Mouse (Mus musculus) midbrain, embryonic 16.5 days (tissue): Measurements from ENCODE around the gene Fam3c. TPM values are rescaled to one million over a fixed set of nuclear protein-coding genes. Genes with fewer than 3 reads are reported as not detected.

Source experiments
- ATAC-seq: fragments of 200-750 bp; cut with Nextera tagmentation; 2 replicates; pipeline ENCODE4 v1.8.0; 2017; ENCODE audit warnings: moderate TSS enrichment
- H3K27ac ChIP-seq: fragments of 300-500 bp; sonication (generic); 2 replicates; pipeline ENCODE4 v1.5.1; 2014; ENCODE audit warnings: mild to moderate bottlenecking, low read length, mixed read lengths
- H3K27me3 ChIP-seq: fragments of 300-500 bp; sonication (generic); 2 replicates; pipeline ENCODE4 v1.6.1; 2014; ENCODE audit warnings: low read depth, low read length, mixed read lengths; ENCODE audit not compliant: control insufficient read depth, insufficient read depth
- H3K36me3 ChIP-seq: fragments of 300-500 bp; sonication (generic); 2 replicates; pipeline ENCODE4 v1.6.1; 2014; ENCODE audit warnings: mild to moderate bottlenecking, low read length, moderate library complexity, mixed read lengths; ENCODE audit not compliant: control insufficient read depth, insufficient read depth
- H3K4me1 ChIP-seq: fragments of 300-500 bp; sonication (generic); 2 replicates; pipeline ENCODE4 v1.6.1; 2014; ENCODE audit warnings: mild to moderate bottlenecking, low read length, mixed read lengths; ENCODE audit not compliant: control insufficient read depth, insufficient read depth
- H3K4me2 ChIP-seq: fragments of 300-500 bp; sonication (generic); 2 replicates; pipeline ENCODE4 v1.6.1; 2014; ENCODE audit warnings: mild to moderate bottlenecking, low read length, mixed read lengths
- H3K4me3 ChIP-seq: fragments of 300-500 bp; sonication (generic); 2 replicates; pipeline ENCODE4 v1.5.1; 2014; ENCODE audit warnings: low read depth, mild to moderate bottlenecking, low read length, moderate library complexity, mixed read lengths
- H3K9ac ChIP-seq: fragments of 300-500 bp; sonication (generic); 2 replicates; pipeline ENCODE4 v1.6.1; 2014; ENCODE audit warnings: low read depth, low read length, mixed read lengths
- H3K9me3 ChIP-seq: fragments of 300-500 bp; sonication (generic); replicated peaks from 2 replicates; pipeline ENCODE4 v1.6.1; 2014; ENCODE audit warnings: mild to moderate bottlenecking, low read length, mixed read lengths; ENCODE audit not compliant: control insufficient read depth, poor library complexity, severe bottlenecking
- WGBS: fragments of 180-500 bp; shearing (Covaris S2); extraction: QIAGEN DNeasy Blood & Tissue Kit; methylation state at CpG from one replicate; pipeline ENCODE4 v1.1.7; 2014; 5-methylcytosine and 5-hydroxymethylcytosine counted together
- polyA plus RNA-seq: library from polyadenylated mRNA; unstranded; fragments of >200 nt; fragmentation: Nextera tagmentation; extraction: Ambion mirVana; gene quantifications from 2 replicates; pipeline ENCODE4 v1.2.1, GENCODE M21; 2015

Gene Fam3c
- polyA plus RNA-seq, 1 experiment from 2014 or later = 105 TPM

DNA sequence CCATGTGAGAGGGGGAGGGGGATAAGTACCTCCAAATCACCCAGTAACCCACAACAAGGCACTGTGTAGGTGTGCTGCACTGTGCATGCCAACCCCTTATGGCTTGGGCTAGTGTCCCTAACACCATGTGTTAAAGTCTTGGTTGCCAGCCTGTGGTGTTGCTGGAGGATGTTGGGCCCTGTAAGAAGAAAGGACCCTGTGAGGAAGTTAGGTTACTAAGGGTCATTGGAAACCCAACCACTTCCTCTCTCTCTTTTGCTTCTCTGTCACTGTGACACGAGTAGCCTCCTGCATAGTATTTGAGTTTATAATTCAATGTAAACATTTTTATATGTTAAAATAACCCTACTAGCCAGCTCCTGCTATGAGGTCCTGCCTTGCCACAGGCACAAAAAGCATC, 3.0 kb upstream of the Fam3c start:
- Histone ChIP-seq H3K27ac (no peak overlapping the region), H3K4me3 (no peak overlapping the region), H3K9me3 (no peaks in the 10 kb centered on the region), H3K4me1 (peaks cover 10% of the 10 kb centered on the region), H3K36me3 (no peaks in the 10 kb centered on the region), H3K27me3 (no peaks in the 10 kb centered on the region), H3K9ac (no peak overlapping the region), H3K4me2 (no peak overlapping the region)
- ATAC-seq = no peak
- 83% methylated on average over 1 of the region's 1 CpGs for WGBS

DNA sequence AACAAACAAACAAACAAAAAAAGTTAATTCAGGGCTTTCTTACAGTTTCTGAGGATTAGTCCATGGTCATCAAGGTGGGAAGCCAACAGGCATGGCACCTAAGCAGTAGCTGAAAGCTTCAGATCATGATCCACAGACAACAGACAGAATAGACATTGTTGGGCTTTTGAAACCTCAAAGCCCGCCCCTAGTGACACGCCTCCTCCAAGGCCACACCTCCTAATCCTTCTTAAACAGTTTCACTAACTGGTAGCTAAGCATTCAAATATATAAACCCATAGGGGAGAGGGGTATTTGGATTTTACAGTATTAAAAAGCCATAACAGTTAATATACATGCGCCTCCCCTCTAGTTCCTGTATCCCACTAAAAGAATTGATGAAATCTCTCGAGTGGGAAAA, 1.3 kb upstream of the Fam3c start:
- Histone ChIP-seq H3K27me3 (no peaks in the 10 kb centered on the region), H3K4me1 (peaks cover 10% of the 10 kb centered on the region), H3K9me3 (no peaks in the 10 kb centered on the region), H3K36me3 (no peaks in the 10 kb centered on the region), H3K4me3 (no peak overlapping the region), H3K27ac (no peak overlapping the region), H3K9ac (no peak overlapping the region), H3K4me2 (no peak overlapping the region)
- WGBS = 96% methylated on average over 4 of the region's 4 CpGs
- no peak for ATAC-seq

- Histone ChIP-seq H3K9me3 (no peaks in the 10 kb centered on the region), H3K27ac (peak overlapping the region; percentile 82), H3K9ac (peak overlapping the region; percentile 95), H3K27me3 (no peaks in the 10 kb centered on the region), H3K4me3 (peak overlapping the region; percentile 86), H3K4me1 (peaks cover 10% of the 10 kb centered on the region), H3K4me2 (peak overlapping the region; percentile 57), H3K36me3 (no peaks in the 10 kb centered on the region)
- WGBS = 3% methylated on average over 50 of the region's 62 CpGs
- peak; percentile 93 for ATAC-seq
Observed at GRCm38 (mm10) chr6:22355396-22356085, 502 bp downstream of the Fam3c start.

GRCm38 (mm10) chr6:22354675-22355074, 1.4 kb downstream of the Fam3c start:
- Histone ChIP-seq H3K9ac (no peak overlapping the region), H3K4me3 (no peak overlapping the region), H3K4me1 (peaks cover 10% of the 10 kb centered on the region), H3K9me3 (no peaks in the 10 kb centered on the region), H3K4me2 (peak overlapping the region; percentile 57), H3K27me3 (no peaks in the 10 kb centered on the region), H3K27ac (no peak overlapping the region), H3K36me3 (no peaks in the 10 kb centered on the region)
- 85% methylated on average over 7 of the region's 7 CpGs for WGBS
- no peak for ATAC-seq

DNA sequence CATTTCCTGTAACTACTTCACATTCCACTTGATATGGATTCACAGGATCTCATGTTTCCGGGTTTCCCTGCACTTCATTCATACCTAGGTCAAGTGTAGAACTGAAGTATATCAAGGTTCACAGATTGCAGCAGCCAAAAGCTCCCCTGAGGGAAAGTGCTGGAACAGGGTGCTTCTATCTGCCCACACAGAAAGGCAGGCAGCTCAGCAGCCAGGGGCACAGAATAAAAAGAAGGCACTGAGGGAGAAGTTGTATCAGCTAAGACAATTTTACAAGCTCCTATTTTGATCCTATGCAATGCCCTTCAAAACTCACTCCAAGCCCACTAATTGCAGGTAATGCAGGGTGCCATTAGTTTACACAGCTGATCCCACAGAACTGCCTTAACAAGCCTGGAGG, 2.0 kb downstream of the Fam3c start:
- H3K4me1 ChIP-seq = peaks cover 10% of the 10 kb centered on the region
- H3K27me3 ChIP-seq = no peaks in the 10 kb centered on the region
- H3K36me3 ChIP-seq = no peaks in the 10 kb centered on the region
- H3K27ac ChIP-seq = no peak overlapping the region
- H3K4me2 ChIP-seq = peak overlapping the region; percentile 57; the same call in 1 of the 2 replicates
- no peak for ATAC-seq
- no peak overlapping the region for H3K9ac ChIP-seq
- H3K9me3 ChIP-seq = no peaks in the 10 kb centered on the region
- no peak overlapping the region for H3K4me3 ChIP-seq
- 79% methylated on average over 1 of the region's 1 CpGs for WGBS

- no peak overlapping the region for H3K9ac ChIP-seq
- 87% methylated on average over 9 of the region's 9 CpGs for WGBS
- peaks cover 10% of the 10 kb centered on the region for H3K4me1 ChIP-seq
- no peaks in the 10 kb centered on the region for H3K9me3 ChIP-seq
- H3K36me3 ChIP-seq = no peaks in the 10 kb centered on the region
- no peak overlapping the region for H3K4me2 ChIP-seq
- ATAC-seq = no peak
- H3K27me3 ChIP-seq = no peaks in the 10 kb centered on the region
- no peak overlapping the region for H3K4me3 ChIP-seq
- H3K27ac ChIP-seq = no peak overlapping the region
Observed at GRCm38 (mm10) chr6:22351551-22351950, 4.5 kb downstream of the Fam3c start.

DNA sequence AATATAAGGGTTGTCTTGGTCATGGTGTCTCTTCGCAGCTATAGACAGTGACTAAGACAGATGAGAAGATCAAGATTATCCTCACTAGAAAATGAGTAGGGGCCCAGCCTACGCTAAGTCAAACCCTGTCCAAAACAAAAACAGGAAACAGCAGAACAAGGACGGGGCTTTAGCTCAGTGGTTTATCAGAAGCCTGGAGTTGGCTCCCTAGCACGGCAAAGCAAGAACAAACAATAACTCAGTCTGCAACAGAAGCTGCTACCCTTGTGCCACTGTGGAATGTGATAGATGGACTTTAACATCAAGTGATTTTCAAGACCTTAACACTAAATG, 5.8 kb downstream of the Fam3c start:
- 77% methylated on average over 4 of the region's 4 CpGs for WGBS
- Histone ChIP-seq H3K4me3 (no peak overlapping the region), H3K36me3 (no peaks in the 10 kb centered on the region), H3K9me3 (no peaks in the 10 kb centered on the region), H3K27ac (no peak overlapping the region), H3K9ac (no peak overlapping the region), H3K4me2 (no peak overlapping the region), H3K27me3 (no peaks in the 10 kb centered on the region), H3K4me1 (peaks cover 8% of the 10 kb centered on the region)
- ATAC-seq = no peak

DNA sequence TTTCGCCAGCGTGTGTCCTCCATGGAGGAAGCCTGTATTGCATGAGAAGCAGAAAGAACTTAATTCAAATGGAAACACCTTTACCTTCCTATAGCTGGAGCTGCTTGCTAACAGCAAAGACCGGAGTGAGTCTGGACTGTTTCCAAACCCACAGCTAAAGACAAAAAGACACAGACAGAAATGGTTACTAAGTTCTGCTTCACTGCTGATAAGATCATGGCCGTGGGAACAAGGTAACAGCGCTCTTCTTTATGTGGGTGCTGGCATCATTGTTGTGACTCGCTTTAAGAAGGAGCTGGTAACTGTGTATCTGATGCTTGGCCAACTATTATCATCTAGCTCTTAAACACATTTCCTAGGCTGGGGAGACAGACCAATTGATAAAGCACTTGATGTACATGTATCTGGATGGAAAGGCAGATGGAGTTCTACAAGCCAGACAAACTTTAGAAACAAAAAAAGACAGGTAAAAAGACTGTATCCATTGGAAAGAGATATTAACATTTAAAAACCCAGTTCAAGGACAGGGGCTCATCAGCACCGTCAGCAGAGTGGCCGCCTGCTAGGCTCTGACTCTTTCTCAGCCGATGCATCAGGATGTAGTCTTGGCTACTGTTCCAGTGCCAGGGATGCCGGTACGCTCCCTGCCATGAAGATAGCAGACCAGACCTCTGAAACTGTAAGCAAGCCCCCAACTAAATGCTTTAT, 6.4 kb downstream of the Fam3c start:
- no peak overlapping the region for H3K9ac ChIP-seq
- H3K4me1 ChIP-seq = peaks cover 6% of the 10 kb centered on the region
- H3K4me3 ChIP-seq = no peak overlapping the region
- no peaks in the 10 kb centered on the region for H3K36me3 ChIP-seq
- WGBS = 91% methylated on average over 11 of the region's 11 CpGs
- no peak overlapping the region for H3K4me2 ChIP-seq
- no peaks in the 10 kb centered on the region for H3K9me3 ChIP-seq
- H3K27ac ChIP-seq = no peak overlapping the region
- ATAC-seq = no peak
- H3K27me3 ChIP-seq = no peaks in the 10 kb centered on the region

GRCm38 (mm10) chr6:22348975-22349374, 7.1 kb downstream of the Fam3c start:
- no peak overlapping the region for H3K9ac ChIP-seq
- H3K36me3 ChIP-seq = no peaks in the 10 kb centered on the region
- no peaks in the 10 kb centered on the region for H3K9me3 ChIP-seq
- no peak overlapping the region for H3K27ac ChIP-seq
- no peaks in the 10 kb centered on the region for H3K27me3 ChIP-seq
- no peak overlapping the region for H3K4me3 ChIP-seq
- no peak for ATAC-seq
- no peak overlapping the region for H3K4me2 ChIP-seq
- H3K4me1 ChIP-seq = peaks cover 7% of the 10 kb centered on the region
- 96% methylated on average over 3 of the region's 3 CpGs for WGBS
